Mouse (Mus musculus): ENCODE results near the gene Sgcb.
"Not testable (repeated sequence)": the region's sequence is repeated elsewhere in the genome, so short reads cannot be mapped to it uniquely, and the experiment has no call there.

- not testable (repeated sequence) for TF ChIP-seq HCFC1 (IDR thresholded peaks at IDR 0.05; ENCODE audit: low read depth, low read length); MEF2A (IDR thresholded peaks at IDR 0.05; ENCODE audit: extremely low read depth, insufficient replicate concordance, low read depth, low read length, poor library complexity, severe bottlenecking); MYC (IDR thresholded peaks at IDR 0.05; ENCODE audit: low read depth, low read length); CTCF (IDR thresholded peaks at IDR 0.05 in 2 of 3, conservative IDR thresholded peaks at IDR 0.05 in 1 of 3; ENCODE audit: control insufficient read depth in 1 of 3, insufficient read depth in 1 of 3, low read depth in 2 of 3, low read length in 3 of 3, poor library complexity in 1 of 3, severe bottlenecking in 1 of 3); MAFK (IDR thresholded peaks at IDR 0.05; ENCODE audit: borderline replicate concordance, low read depth, low read length); SIN3A (IDR thresholded peaks at IDR 0.05; ENCODE audit: low read length); TBP (IDR thresholded peaks at IDR 0.05; ENCODE audit: low read depth, low read length); NELFE (IDR thresholded peaks at IDR 0.05; ENCODE audit: low read depth, low read length); POLR2A (IDR thresholded peaks at IDR 0.05; ENCODE audit: control insufficient read depth in 1 of 2, insufficient read depth in 1 of 2, low read depth in 1 of 2, low read length in 2 of 2, poor library complexity in 1 of 2); MAX (IDR thresholded peaks at IDR 0.05; ENCODE audit: low read length); GATA1 (IDR thresholded peaks at IDR 0.05; ENCODE audit: low read depth, low read length); MYB (IDR thresholded peaks at IDR 0.05; ENCODE audit: low read depth, low read length)
Measured at GRCm38 (mm10) chr5:73584011-73584410, 63.6 kb downstream of the Sgcb start.
